Mouse (Mus musculus): ENCODE results near the gene Prkar2a.

Prkar2a gene

GRCm38 (mm10) chr9:108798508-108799075 lies 109.5 kb downstream of the Prkar2a start:
- no peak for DNase-seq

- DNase-seq, result no peak
These were observed 110.5 kb downstream of the Prkar2a start for GRCm38 (mm10) chr9:108799564-108799963.

All from kidney, postnatal 10 days (tissue).